Mouse (Mus musculus) splenic B cell, adult 2 months (primary cell): ENCODE measurements around the gene Sdr39u1.

Source experiments
- DNase-seq: peaks from one replicate; pipeline ENCODE4 v3.0.0-alpha.2; 2011; ENCODE audit warnings: low read depth, low spot score
- H3K27me3 ChIP-seq: 2 replicates; pipeline ENCODE4 v1.6.1; 2012; ENCODE audit warnings: mild to moderate bottlenecking, low read length, moderate library complexity, mixed read lengths; ENCODE audit not compliant: control insufficient read depth, poor library complexity, insufficient read depth, severe bottlenecking
- H3K36me3 ChIP-seq: 2 replicates; pipeline ENCODE4 v1.6.1; 2012; ENCODE audit warnings: mild to moderate bottlenecking, low read length, moderate library complexity, mixed read lengths; ENCODE audit not compliant: control insufficient read depth, poor library complexity, insufficient read depth, severe bottlenecking

The Sdr39u1 gene

DNA sequence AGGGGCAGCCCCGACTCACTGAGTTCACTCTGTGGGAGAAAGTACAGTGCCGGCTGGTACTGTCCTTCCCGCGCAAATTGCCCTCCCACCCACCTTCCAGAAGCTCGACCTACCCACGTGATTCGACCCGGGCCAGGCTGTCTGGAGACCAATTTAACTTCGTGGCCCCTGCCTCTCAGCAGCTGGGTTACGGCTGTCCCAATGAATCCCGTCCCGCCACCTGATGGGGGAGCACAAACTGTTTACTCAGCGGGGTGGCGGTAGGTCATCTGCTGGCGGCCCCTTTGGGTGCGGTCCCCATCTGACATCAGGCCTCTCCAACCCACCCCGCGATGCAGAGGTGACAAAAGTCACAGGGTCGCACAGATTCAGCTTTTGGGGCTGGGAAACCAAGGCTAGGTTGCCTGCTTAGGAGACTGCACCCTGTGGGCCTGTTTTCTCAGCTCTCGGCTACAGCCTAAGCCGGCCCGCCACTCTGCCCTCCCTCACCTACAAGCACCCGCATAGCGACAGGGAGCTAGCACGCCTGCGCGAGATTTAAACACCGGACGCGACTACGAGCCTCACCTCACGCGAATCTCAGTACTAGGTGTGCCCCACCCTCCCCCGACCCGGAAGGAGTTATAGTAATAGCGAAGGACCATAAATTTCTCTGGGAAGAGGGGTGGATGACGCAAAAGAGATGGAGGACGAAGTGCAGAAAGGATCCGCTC lies at the start of gene Sdr39u1:
Gene Sdr39u1 (minus strand): TSS at position 593 of the 713 bp plus-strand sequence.
- Histone ChIP-seq H3K36me3 (peaks cover 15% of the 10 kb centered on the region), H3K27me3 (no peaks in the 10 kb centered on the region)
- peak; percentile 93 for DNase-seq

DNA sequence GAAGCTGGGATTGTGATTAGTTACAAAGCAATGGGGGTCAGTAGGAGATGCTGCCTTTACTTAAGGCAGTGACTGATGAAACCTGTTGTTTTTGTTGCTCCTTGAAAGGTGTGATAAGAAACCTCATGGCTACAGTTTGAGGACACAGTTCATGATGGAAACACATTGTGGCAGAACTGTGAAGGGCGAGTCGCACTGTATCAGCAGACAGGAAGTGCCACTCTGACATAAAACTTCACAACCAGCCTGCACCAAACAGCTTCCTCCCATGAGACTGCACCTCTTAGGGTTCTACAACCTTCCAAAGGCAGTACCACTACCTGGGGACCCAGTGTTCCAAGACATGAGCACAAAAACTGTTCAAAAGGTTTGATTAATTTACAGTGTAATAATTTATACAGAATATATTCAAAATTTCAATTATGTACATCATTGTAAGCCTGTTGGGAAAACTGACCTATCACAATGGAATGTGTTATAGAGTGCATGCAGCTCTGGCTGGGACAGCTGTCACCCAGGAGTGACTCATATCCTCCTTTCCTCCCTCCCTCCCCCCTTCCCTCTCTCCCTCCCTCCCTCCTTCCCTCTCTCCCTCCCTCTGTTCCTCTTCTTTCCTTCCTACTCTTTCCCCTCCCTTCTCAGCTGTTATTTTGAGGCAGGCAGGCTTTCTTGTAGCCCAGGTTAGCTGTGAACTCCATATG lies 46.3 kb upstream of the Sdr39u1 start:
- H3K36me3 ChIP-seq, result no peaks in the 10 kb centered on the region
- no peak for DNase-seq
- H3K27me3 ChIP-seq, result no peaks in the 10 kb centered on the region

DNA sequence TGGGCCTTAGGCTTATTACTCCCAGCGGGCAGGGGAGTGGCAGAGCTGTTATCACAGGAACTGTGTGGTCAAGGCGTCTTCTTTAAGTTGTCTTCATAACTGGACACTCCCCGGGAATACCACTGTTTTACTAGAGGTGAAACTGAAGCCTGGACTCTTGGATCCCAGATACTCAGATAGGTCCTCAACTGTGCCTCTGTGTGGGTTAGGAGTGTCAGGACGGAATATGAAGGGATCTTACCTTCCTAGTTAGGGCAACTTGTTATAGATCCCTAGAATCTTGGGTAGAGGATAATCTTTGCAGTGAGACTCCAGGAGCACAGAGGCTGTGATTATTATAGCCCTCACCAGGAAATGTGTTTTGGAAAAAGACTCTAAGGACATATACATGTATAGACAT lies 44.5 kb upstream of the Sdr39u1 start, which contains the start of gene Cma1:
Gene Cma1 (minus strand): TSS at position 101 of the 400 bp plus-strand sequence.
- no peaks in the 10 kb centered on the region for H3K36me3 ChIP-seq
- no peaks in the 10 kb centered on the region for H3K27me3 ChIP-seq
- DNase-seq, result no peak

DNA sequence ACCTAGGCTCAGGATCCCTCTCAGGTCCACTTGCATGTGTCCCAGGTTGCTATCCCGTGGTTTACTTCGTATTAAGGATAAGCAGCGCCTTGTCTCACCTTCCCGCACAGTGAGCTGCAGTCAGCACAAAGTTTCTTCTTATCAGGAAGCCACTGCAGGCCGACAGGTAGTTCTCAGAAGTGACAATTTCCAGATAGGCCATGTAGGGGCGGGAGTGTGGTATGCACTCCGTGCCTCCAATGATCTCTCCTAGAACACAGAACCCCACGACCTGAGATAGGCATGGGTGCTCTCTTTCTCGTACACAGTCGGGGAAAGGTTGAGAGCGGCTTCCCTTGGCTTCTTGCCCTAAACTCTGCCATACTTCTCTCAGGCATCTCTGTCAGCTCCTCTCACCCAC lies 43.5 kb upstream of the Sdr39u1 start:
- DNase-seq, result no peak
- Histone ChIP-seq H3K36me3 (no peaks in the 10 kb centered on the region), H3K27me3 (no peaks in the 10 kb centered on the region)

DNA sequence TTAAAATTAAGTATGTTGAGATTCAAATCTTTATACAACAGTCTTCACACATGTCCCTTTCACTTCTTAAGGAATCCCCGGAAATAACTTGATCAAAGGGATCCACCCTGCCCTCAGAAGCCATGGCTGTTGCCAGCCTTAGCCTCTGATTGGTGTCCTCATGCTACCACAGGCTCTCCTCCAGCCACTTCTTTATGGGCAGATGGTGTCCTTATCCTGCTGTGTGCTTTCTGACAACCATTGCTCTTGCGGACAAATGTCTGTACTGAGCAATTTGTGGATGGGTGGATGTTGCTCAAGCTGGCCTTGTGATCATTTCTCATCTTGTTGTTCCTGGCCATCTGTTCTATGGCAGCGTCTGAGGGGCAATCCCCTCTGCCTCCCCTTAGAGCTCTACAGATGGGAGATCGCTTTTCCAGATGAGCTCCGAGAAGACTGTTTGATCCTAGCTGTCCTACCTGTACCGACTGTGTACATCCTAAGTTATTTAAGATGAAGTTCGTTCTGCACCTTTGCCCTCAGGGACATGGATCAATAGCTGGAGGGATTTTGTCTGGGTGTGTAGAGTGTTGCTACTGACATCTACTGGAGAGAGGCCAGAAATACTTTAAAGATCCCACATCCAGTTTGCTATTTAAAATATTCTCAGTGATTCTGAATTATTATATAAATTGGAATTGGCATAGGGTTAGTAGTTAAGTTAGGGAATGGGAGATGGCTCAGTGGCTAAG lies 40.1 kb upstream of the Sdr39u1 start:
- Histone ChIP-seq H3K27me3 (no peaks in the 10 kb centered on the region), H3K36me3 (no peaks in the 10 kb centered on the region)
- DNase-seq, result no peak

DNA sequence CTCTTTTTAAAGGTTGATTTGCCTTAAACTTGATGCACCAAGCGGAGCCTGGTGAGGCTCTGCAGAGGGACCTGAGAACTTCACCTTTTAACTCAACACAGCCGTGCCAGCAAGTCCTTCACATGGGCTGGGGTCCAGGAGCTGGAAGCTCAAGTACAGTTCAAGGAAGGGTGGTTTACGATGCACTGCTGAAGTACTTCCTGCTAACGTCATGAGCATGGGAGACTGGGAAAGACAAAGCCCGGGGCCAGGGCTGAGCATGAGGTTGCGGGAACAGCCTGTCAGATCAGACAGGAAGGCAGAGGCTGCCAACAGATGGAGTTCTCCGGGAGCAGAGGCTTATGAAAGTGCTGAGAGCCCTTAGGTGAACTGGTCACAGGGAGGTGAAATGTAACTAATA lies 33.5 kb upstream of the Sdr39u1 start:
- no peaks in the 10 kb centered on the region for H3K27me3 ChIP-seq

DNA sequence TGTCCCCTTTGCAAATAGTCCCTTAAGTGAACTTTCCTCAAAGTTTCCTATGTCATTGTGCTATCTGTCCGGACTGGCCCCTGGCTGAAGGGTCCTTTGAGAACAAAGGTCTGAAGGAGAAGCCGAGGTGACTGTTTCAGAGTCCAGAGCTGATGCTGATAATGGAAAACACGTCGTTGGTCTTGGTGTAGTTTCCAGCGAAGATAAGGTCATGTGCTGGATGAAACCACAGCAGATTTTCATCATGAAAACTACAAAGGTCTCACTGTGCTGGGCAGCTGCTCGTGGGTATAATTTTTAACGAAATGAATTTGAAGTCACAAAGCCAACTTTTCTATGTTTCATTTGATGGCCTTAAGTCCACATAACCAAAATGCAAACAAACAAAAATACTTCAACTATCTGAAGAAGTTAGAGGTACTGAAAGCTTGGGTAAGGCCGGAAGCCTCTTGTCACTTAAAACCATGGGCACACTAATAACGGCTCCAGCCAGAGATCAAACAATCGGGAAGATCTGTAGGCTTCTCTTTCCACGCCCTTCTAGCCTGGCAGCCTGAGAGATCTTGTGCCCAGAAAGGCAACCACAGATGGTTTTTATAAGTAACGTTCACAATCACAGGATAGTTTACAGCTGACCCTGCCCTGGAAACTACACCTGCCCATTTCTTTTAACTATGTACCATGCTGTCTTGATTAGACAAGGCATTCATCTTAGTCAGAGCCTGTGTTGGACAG lies 29.3 kb upstream of the Sdr39u1 start:
- Histone ChIP-seq H3K36me3 (no peaks in the 10 kb centered on the region), H3K27me3 (no peaks in the 10 kb centered on the region)
- no peak for DNase-seq

More for the DNA sequence above, 33.5 kb upstream of the Sdr39u1 start:
- H3K36me3 ChIP-seq, result no peaks in the 10 kb centered on the region
- no peak for DNase-seq

DNA sequence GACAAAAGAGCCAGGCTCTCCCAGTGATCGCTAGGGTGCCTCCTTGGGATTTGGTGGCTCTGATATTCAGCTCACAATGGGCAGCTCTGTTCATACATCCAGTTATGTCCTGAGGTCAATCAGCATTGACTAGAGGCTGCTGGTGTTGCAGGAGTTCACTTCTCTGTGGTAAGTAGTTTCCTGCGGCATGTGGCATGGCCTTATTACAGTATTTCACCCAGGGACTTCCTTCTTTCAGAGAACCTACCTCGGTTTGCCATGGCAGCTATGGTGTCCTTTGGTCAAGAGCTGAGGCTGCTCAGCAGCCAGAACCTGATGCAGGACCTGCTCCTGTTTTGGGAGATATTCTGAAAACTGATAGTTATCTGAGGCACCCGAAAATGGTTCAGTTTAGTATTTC lies 26.8 kb upstream of the Sdr39u1 start:
- no peak for DNase-seq
- Histone ChIP-seq H3K36me3 (no peaks in the 10 kb centered on the region), H3K27me3 (no peaks in the 10 kb centered on the region)

DNA sequence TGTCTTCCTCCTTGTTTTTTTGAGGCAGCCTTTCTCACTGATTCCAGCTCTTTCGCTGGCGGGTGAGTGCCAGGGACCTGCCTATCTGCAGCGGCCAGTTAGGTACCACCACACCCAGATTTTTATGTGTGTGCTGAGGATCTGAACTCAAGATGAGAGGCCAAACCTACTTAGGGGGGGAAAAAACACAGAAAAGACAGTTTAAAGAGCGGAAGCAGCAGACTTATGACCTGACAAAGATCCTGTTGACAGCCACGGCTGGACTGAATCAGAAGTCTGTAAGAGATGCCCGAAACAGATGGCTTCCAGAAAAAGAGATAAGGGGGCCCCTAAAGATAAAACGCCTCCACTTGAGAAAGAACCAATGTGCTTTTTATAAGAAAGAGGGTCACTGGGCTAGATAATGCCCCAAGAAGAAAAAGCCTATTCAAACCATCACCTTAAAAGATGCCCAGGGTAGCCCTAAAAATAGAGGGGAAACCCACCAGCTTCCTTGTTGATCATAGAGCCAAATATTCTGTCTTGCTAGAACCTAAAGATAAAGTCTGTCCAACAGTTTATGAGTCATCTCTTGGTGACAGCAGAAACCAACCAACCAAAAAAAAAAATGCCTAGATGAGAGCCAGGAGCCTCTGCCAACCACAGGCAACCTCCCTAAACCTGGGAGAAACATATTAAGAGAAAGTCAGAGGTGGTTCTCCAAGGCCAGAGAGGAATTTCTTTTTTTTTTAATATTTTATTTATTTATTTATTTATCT lies 22.6 kb upstream of the Sdr39u1 start:
- Histone ChIP-seq H3K27me3 (no peaks in the 10 kb centered on the region), H3K36me3 (no peaks in the 10 kb centered on the region)
- DNase-seq, result no peak

DNA sequence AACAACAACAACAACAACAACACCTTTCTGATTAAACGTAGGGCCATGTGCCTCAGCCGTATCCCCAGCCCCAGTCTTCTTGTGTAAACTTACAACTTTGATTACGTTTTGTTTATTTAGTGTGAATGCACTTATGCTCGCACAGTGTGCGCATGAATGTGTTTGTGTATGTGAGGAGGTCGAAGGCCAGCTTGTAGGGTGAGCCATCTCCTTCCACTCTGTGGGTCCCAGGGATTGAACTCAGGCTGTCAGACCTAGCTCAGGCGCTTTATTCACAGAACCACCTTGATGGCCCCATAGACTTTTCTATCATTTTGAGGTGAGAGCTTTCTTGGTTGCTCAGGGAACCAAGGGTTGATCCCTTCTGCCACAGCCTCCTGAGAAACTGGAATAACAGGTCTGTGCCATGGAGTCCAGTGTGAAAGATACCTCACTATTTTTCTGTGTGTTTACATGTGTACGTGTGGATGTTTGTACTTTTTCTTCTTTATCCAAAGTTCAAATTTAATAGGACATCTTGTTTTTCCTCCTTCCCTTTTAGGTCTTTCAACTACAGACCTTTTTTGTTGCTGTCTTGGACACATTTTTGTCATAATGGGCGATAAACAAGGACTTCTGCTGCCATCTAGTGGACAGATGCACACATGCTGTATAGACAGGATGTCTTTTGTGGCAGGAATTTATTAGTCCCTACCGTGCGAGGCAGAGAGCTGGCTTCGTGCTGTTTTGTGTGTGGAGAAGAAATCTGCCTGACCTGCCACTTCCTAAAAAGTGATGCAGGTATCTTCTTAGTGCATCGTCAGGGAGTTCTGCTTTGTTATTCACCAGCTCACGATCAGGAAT lies 18.4 kb upstream of the Sdr39u1 start:
- Histone ChIP-seq H3K27me3 (no peaks in the 10 kb centered on the region), H3K36me3 (no peaks in the 10 kb centered on the region)
- DNase-seq, result peak; percentile 93

DNA sequence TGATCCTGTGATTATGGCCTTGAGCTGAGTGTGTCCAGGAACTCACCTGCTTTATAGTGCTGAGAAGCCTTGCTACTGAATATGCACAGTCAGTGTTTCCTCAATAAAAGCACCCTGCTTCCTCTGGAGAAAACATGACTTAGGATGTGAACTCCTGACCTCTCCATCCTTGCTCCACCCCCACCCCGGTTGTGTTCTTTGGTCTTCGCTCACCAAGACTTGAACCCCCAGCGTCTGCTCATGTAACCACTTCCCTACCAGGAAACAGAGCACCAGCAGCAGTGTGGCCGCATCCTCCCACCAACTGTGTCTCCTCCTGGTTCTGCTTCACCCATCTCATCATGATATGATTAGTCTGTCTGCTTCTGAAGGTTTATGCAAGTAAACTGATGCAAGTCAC lies 13.3 kb upstream of the Sdr39u1 start:
- DNase-seq, result no peak
- H3K27me3 ChIP-seq, result no peaks in the 10 kb centered on the region
- no peaks in the 10 kb centered on the region for H3K36me3 ChIP-seq

DNA sequence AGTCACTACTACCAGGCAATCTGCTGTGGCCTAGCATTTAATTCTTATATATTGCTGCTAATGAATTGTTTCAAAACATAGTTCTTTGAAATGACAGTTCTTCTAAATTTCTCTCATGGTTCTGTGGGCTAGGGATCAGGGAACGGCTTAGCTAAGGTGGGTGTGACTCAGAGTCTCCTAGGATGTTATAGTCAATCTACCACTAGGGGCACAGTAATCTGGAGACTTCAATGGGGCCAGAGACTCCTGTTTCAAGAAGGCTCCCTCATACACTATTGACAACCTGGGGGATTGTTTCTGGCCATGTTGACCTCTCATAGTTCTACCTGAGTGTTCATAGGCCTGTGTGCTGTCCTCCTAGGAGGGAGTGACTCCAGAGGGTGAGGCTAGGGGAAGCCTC lies 5.4 kb upstream of the Sdr39u1 start:
- peak; percentile 35 for DNase-seq

DNA sequence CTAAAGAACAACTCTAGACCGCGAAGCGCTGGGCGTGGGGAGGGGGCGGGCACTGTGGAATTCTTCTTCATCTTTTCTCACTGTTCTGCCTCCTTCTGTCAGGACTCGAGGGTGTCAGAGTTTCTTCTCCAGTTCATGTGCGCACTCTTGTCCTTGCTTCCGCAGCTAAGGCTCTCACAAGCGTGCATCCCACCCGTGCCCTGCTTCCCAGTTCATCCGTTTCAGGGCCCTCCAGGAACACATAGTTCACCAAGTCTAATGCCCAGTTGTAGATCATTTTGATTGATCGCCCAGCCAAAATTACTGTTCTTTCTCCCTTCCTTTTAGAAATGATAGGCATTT lies 292 bp upstream of the Sdr39u1 start:
- Histone ChIP-seq H3K27me3 (no peaks in the 10 kb centered on the region), H3K36me3 (peaks cover 11% of the 10 kb centered on the region)
- no peak for DNase-seq

More for the DNA sequence above, 5.4 kb upstream of the Sdr39u1 start:
- Histone ChIP-seq H3K36me3 (no peaks in the 10 kb centered on the region), H3K27me3 (no peaks in the 10 kb centered on the region)
